Mouse (Mus musculus): ENCODE results near the gene Atp2b1. TPM values are rescaled to one million over a fixed set of nuclear protein-coding genes. Genes with fewer than 3 reads are reported as not detected.
A peak's percentile ranks its signal among the peaks of the same experiment; 100 is the strongest.

Gene Atp2b1
- 5.3 and 9.3 TPM in 2 replicates for polyA plus RNA-seq (2012; rRNA removed)

DNA sequence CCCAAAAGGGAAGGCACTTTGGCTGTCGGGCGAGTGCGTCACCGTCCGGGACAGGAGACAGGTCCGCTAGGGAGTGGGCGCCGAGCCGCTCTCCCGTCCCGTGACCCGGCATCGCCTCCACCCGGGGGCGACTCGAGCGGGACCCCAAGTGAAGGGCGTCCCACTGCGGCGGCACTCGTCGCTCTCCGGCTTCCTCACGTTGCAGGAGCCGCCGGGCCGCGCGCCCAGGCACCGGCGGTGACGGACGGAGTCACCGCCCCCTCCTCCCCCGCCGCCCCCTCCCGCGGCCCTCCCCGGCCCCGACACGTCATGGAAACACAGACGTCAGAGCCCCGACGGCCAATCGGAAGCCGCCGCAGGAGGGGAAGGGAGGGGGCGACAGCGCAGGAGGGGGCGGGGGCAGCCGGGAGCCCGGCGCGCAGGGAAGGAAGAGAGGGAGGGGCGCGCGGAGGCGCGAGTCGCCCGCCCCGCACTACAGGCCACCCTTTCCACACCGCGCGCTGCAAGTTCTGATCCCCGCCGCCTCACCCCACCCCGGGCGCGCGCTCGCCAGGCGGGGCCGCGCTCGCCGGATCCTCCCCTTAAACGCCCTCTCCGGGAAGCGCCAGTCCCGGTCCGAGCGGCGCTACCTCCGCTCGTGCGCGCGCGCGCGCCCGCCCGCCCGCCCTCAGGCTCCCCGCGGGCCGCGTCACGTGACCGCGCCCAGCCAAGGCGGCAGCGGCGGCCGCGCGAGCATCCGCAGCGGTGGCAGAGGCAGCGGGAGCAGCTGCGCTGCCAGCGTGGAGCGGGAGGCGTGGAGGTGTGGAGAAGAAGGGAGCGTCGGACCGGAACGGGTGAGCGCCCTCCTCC is at the start of gene Atp2b1:
Gene Atp2b1, plus strand, starts transcription at position 446 of the 849 bp plus-strand sequence.
- TF ChIP-seq CTCF (IDR thresholded peaks at IDR 0.05; ENCODE audit: extremely low read depth, insufficient read depth, insufficient read length, insufficient replicate concordance): no peak
- peak; percentile 94 for TF ChIP-seq POLR2A (IDR thresholded peaks at IDR 0.05; ENCODE audit: low read depth, low read length)
- Histone ChIP-seq H3K4me3 (ENCODE audit: extremely low read depth, insufficient read depth, insufficient read length) (peak within 1 kb of the TSS; percentile 87), H3K27ac (ENCODE audit: insufficient read depth, low read length) (peak within 1 kb of the TSS; percentile 99), H3K36me3 (ENCODE audit: control insufficient read depth, insufficient read depth, low read length) (no peaks in the 10 kb centered on the region), H3K27me3 (ENCODE audit: control insufficient read depth, insufficient read depth, low read length) (no peaks in the 10 kb centered on the region), H3K4me1 (ENCODE audit: control insufficient read depth, insufficient read depth, insufficient read length) (peaks cover 3% of the 10 kb centered on the region)
- DNase-seq (ENCODE audit: low read depth in 1 of 2, low spot score in 2 of 2): peak; percentile 92
- under 1% methylated on average over 101 of the region's 120 CpGs for WGBS

DNA sequence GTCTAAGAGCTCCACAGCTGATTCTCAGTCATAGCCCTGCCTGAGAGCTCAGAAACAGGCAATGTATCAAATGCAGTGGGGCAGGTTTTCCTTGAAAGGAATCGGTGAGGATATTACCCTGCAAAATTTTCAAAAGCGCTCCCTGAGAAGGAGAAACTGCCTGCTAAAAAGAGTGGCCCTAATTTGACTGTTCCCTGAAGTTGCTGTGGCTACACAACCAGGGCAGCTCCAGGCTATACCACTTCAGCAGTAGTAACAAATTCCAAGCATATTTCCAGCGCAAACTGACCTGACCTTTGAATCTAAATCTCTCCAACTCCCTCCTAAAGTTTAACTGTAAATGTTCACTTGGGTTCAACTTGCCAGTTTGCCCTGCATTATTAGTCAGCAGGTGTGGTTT is 49.4 kb upstream of the Atp2b1 start:
- no peak overlapping the region for H3K27ac ChIP-seq (ENCODE audit: insufficient read depth, low read length)
- DNase-seq (ENCODE audit: low read depth in 1 of 2, low spot score in 2 of 2): no peak
- WGBS: 90% methylated on average over 3 of the region's 3 CpGs
- H3K4me1 ChIP-seq (ENCODE audit: control insufficient read depth, insufficient read depth, insufficient read length): no peaks in the 10 kb centered on the region
- no peak for TF ChIP-seq CTCF (IDR thresholded peaks at IDR 0.05; ENCODE audit: extremely low read depth, insufficient read depth, insufficient read length, insufficient replicate concordance)
- TF ChIP-seq POLR2A (IDR thresholded peaks at IDR 0.05; ENCODE audit: low read depth, low read length): no peak
- H3K27me3 ChIP-seq (ENCODE audit: control insufficient read depth, insufficient read depth, low read length): no peaks in the 10 kb centered on the region
- no peaks in the 10 kb centered on the region for H3K36me3 ChIP-seq (ENCODE audit: control insufficient read depth, insufficient read depth, low read length)
- no peak overlapping the region for H3K4me3 ChIP-seq (ENCODE audit: extremely low read depth, insufficient read depth, insufficient read length)

DNA sequence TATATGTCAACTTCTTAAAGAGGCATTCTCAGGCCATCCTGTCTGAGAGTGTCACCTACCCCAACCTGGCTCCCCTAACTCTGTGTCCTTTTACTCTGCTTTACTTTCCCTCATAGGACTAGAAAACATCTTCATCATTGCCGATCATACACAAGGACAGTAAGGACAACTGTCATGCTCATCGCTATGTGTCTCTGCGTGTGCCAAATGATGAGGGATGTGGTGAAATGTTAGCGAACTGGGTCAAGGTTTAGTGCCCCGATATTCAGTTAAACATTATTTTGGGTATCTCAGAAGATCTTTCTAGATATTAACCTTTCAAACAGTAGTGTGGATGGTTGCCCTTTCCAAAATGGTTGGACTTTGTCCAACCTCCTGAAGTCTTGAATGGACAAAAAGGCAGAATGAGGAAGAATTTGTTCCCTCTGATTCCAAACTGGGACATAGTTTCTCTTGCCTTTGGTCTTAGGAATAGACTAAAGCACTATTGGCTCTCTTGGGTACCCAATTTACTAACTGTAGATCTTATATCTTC is 47.3 kb upstream of the Atp2b1 start:
- Histone ChIP-seq H3K4me1 (ENCODE audit: control insufficient read depth, insufficient read depth, insufficient read length) (no peaks in the 10 kb centered on the region), H3K27ac (ENCODE audit: insufficient read depth, low read length) (no peak overlapping the region), H3K27me3 (ENCODE audit: control insufficient read depth, insufficient read depth, low read length) (no peaks in the 10 kb centered on the region), H3K36me3 (ENCODE audit: control insufficient read depth, insufficient read depth, low read length) (no peaks in the 10 kb centered on the region), H3K4me3 (ENCODE audit: extremely low read depth, insufficient read depth, insufficient read length) (no peak overlapping the region)
- WGBS: 95% methylated on average over 5 of the region's 5 CpGs
- no peak for DNase-seq (ENCODE audit: low read depth in 1 of 2, low spot score in 2 of 2)
- no peak for TF ChIP-seq CTCF (IDR thresholded peaks at IDR 0.05; ENCODE audit: extremely low read depth, insufficient read depth, insufficient read length, insufficient replicate concordance)
- TF ChIP-seq POLR2A (IDR thresholded peaks at IDR 0.05; ENCODE audit: low read depth, low read length): no peak

DNA sequence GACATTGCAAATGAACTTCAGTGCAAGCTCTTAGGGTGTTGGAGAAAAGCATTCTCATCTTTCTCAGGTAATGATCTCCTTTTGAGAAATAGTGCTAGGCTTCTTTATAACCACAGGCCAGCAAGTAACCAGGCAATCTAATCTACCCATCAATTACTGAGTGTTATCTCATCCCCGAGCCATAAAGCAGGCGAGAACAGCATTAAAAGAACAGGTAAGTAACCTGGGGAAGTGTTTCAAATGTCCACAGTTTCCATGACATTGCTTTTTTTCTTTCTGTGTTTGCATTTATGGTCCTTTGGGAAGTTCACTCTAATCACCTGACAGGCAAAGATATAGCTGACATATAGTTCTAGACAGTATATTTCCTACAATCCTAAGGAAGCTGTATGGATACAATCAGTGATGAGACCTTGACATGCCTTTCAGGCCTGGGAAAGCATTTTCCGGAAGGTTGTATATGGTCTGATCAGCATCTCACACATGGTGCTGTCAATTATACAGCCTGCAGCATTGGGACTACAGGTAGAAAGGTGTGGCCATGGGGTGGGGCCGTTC is 45.8 kb upstream of the Atp2b1 start:
- 91% methylated on average over 4 of the region's 4 CpGs for WGBS
- no peaks in the 10 kb centered on the region for H3K4me1 ChIP-seq (ENCODE audit: control insufficient read depth, insufficient read depth, insufficient read length)
- no peak overlapping the region for H3K27ac ChIP-seq (ENCODE audit: insufficient read depth, low read length)
- H3K4me3 ChIP-seq (ENCODE audit: extremely low read depth, insufficient read depth, insufficient read length): no peak overlapping the region
- H3K36me3 ChIP-seq (ENCODE audit: control insufficient read depth, insufficient read depth, low read length): no peaks in the 10 kb centered on the region
- TF ChIP-seq CTCF (IDR thresholded peaks at IDR 0.05; ENCODE audit: extremely low read depth, insufficient read depth, insufficient read length, insufficient replicate concordance) (no peak), POLR2A (IDR thresholded peaks at IDR 0.05; ENCODE audit: low read depth, low read length) (no peak)
- H3K27me3 ChIP-seq (ENCODE audit: control insufficient read depth, insufficient read depth, low read length): no peaks in the 10 kb centered on the region
- DNase-seq (ENCODE audit: low read depth in 1 of 2, low spot score in 2 of 2): no peak

DNA sequence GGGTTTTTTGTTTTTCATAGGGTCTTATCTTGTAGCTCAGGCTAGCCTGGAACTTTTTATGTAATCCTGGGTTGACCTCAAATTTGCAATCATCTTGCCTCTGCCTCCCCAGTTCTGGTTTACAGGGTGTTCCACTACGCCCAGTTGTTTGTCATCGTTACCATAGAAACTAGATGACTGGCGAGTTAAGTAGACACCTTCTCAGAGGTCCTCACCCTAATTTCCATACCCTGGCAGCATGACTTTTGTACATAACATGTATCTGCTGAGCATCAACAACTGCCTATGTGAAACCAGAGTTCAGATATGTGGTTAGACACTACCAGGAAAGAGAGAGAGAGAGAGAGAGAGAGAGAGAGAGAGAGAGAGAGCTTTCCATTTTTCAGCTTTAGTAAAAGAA is 36.4 kb upstream of the Atp2b1 start:
- H3K36me3 ChIP-seq (ENCODE audit: control insufficient read depth, insufficient read depth, low read length): no peaks in the 10 kb centered on the region
- H3K4me3 ChIP-seq (ENCODE audit: extremely low read depth, insufficient read depth, insufficient read length): no peak overlapping the region
- 54% methylated on average over 3 of the region's 3 CpGs for WGBS
- peaks cover 3% of the 10 kb centered on the region; the same call in 1 of the 2 replicates for H3K4me1 ChIP-seq (ENCODE audit: control insufficient read depth, insufficient read depth, insufficient read length)
- peak in 1 of 2 experiments; percentile 93 for DNase-seq (ENCODE audit: low read depth in 1 of 2, low spot score in 2 of 2)
- no peaks in the 10 kb centered on the region for H3K27me3 ChIP-seq (ENCODE audit: control insufficient read depth, insufficient read depth, low read length)
- H3K27ac ChIP-seq (ENCODE audit: insufficient read depth, low read length): no peak overlapping the region
- TF ChIP-seq CTCF (IDR thresholded peaks at IDR 0.05; ENCODE audit: extremely low read depth, insufficient read depth, insufficient read length, insufficient replicate concordance): no peak
- TF ChIP-seq POLR2A (IDR thresholded peaks at IDR 0.05; ENCODE audit: low read depth, low read length): no peak

DNA sequence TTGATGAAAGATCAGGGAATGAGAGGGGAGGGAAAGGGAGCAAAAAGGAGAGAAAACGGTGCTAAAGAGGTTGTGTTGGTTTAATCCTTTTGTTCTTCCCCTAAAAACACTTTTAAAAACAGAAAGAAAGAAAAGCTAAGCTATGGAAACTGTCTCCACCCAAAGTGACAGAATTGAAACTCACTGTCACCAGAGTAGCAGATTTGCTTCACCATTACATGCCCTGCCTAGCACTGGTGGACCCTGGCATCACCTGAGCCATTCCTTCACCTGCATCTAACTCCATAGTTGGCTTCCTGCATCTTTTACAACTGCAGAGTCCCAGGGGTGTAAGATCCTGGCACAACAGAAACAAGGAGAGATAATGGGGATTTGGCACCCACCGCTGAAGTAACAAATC is 35.6 kb upstream of the Atp2b1 start:
- WGBS: 79% methylated on average over 2 of the region's 2 CpGs
- Histone ChIP-seq H3K27me3 (ENCODE audit: control insufficient read depth, insufficient read depth, low read length) (no peaks in the 10 kb centered on the region), H3K4me3 (ENCODE audit: extremely low read depth, insufficient read depth, insufficient read length) (no peak overlapping the region), H3K36me3 (ENCODE audit: control insufficient read depth, insufficient read depth, low read length) (no peaks in the 10 kb centered on the region), H3K27ac (ENCODE audit: insufficient read depth, low read length) (peak overlapping the region; percentile 49; the same call in 1 of the 2 replicates), H3K4me1 (ENCODE audit: control insufficient read depth, insufficient read depth, insufficient read length) (peaks cover 3% of the 10 kb centered on the region; the same call in 1 of the 2 replicates)
- TF ChIP-seq CTCF (IDR thresholded peaks at IDR 0.05; ENCODE audit: extremely low read depth, insufficient read depth, insufficient read length, insufficient replicate concordance) (no peak), POLR2A (IDR thresholded peaks at IDR 0.05; ENCODE audit: low read depth, low read length) (no peak)
- no peak for DNase-seq (ENCODE audit: low read depth in 1 of 2, low spot score in 2 of 2)

Measured in spleen, adult 2 months (tissue).